Mouse (Mus musculus) kidney, adult 2 months (tissue): Measurements from ENCODE around the gene Kbtbd12.

Source experiments
- CTCF ChIP-seq: fragments of 200-500 bp; conservative IDR thresholded peaks from 2 replicates; pipeline ENCODE4 v1.5.1; 2011; ENCODE audit warnings: low read depth, mild to moderate bottlenecking, control low read depth, low read length, moderate library complexity, mixed read lengths; ENCODE audit not compliant: insufficient read depth, insufficient read length
- POLR2A ChIP-seq: fragments of 200-500 bp; IDR thresholded peaks from one replicate; pipeline ENCODE4 v1.6.1; 2011; ENCODE audit warnings: low read depth, low read length, control low read depth

DNA sequence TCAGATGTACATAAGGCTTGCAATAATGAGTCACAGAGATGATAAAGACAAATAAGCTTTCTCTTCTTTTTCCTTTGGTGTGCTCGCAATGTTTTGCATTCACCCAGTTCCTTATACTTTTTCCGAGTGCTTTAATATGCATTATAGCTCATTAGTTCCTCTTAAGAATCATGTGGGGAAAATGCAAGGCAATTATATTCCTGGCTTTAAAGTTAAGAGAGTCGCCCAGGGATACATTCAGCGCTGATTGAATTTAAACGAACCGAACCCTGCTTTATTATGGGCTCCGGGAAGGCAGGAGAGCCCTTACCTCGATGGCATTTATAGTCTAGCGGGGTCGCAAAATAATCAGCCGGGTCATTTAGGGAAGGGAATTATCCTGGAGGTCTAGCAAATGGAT lies 10.8 kb downstream of the Kbtbd12 start:
- TF ChIP-seq POLR2A (no peak), CTCF (no peak)
